Mouse (Mus musculus): ENCODE measurements around the gene Cdcp1. TPM values are rescaled to one million over a fixed set of nuclear protein-coding genes. Genes with fewer than 3 reads are reported as not detected.
A peak's percentile ranks its signal among the peaks of the same experiment; 100 is the strongest.

Cdcp1 gene
- polyA plus RNA-seq, 1 experiment from 2014 or later, result 0.59 TPM

- no peak overlapping the region for H3K4me3 ChIP-seq (ENCODE audit: low read depth, low read length)
- no peak overlapping the region for H3K9ac ChIP-seq (ENCODE audit: low read depth, low read length)
- H3K27ac ChIP-seq (ENCODE audit: low read depth, low read length), result no peak overlapping the region
- H3K4me2 ChIP-seq, result no peak overlapping the region
- H3K36me3 ChIP-seq (ENCODE audit: control insufficient read depth, insufficient read depth, low read length), result no peaks in the 10 kb centered on the region
- no peaks in the 10 kb centered on the region for H3K9me3 ChIP-seq (ENCODE audit: control insufficient read depth, low read length)
- H3K4me1 ChIP-seq (replicated peaks; ENCODE audit: control insufficient read depth, insufficient read depth, low read length), result peaks cover 22% of the 10 kb centered on the region
- no peaks in the 10 kb centered on the region for H3K27me3 ChIP-seq (replicated peaks; ENCODE audit: control insufficient read depth, insufficient read depth, low read length)
- ATAC-seq (replicated peaks; ENCODE audit: low FRiP score) (no peak), DNase-seq (ENCODE audit: low spot score) (no peak)
Observed at GRCm38 (mm10) chr9:123228671-123229070, 12.8 kb upstream of the Cdcp1 start.

GRCm38 (mm10) chr9:123227106-123227750 is 11.4 kb upstream of the Cdcp1 start:
- Histone ChIP-seq H3K4me3 (ENCODE audit: low read depth, low read length) (no peak overlapping the region), H3K9me3 (ENCODE audit: control insufficient read depth, low read length) (no peaks in the 10 kb centered on the region), H3K9ac (ENCODE audit: low read depth, low read length) (0 out of 2 replicates have a peak overlapping the region, but pooled peaks have one; percentile 21), H3K27me3 (replicated peaks; ENCODE audit: control insufficient read depth, insufficient read depth, low read length) (no peaks in the 10 kb centered on the region), H3K4me1 (replicated peaks; ENCODE audit: control insufficient read depth, insufficient read depth, low read length) (peaks cover 22% of the 10 kb centered on the region), H3K4me2 (peak overlapping the region; percentile 34; the same call in 1 of the 2 replicates), H3K36me3 (ENCODE audit: control insufficient read depth, insufficient read depth, low read length) (no peaks in the 10 kb centered on the region), H3K27ac (ENCODE audit: low read depth, low read length) (peak overlapping the region; percentile 71)
- WGBS, result 31% methylated on average over 3 of the region's 3 CpGs
- ATAC-seq (replicated peaks; ENCODE audit: low FRiP score), result peak; percentile 95
- DNase-seq (ENCODE audit: low spot score), result no peak

GRCm38 (mm10) chr9:123224863-123225431 is 9.1 kb upstream of the Cdcp1 start:
- no peak overlapping the region for H3K4me2 ChIP-seq
- no peak for DNase-seq (ENCODE audit: low spot score)
- no peak overlapping the region for H3K27ac ChIP-seq (ENCODE audit: low read depth, low read length)
- H3K4me3 ChIP-seq (ENCODE audit: low read depth, low read length), result no peak overlapping the region
- peak; percentile 24 for ATAC-seq (replicated peaks; ENCODE audit: low FRiP score)
- H3K27me3 ChIP-seq (replicated peaks; ENCODE audit: control insufficient read depth, insufficient read depth, low read length), result no peaks in the 10 kb centered on the region
- no peaks in the 10 kb centered on the region for H3K9me3 ChIP-seq (ENCODE audit: control insufficient read depth, low read length)
- WGBS, result 16% methylated on average over 2 of the region's 2 CpGs
- H3K9ac ChIP-seq (ENCODE audit: low read depth, low read length), result no peak overlapping the region
- peaks cover 22% of the 10 kb centered on the region for H3K4me1 ChIP-seq (replicated peaks; ENCODE audit: control insufficient read depth, insufficient read depth, low read length)
- no peaks in the 10 kb centered on the region for H3K36me3 ChIP-seq (ENCODE audit: control insufficient read depth, insufficient read depth, low read length)

- Histone ChIP-seq H3K4me1 (replicated peaks; ENCODE audit: control insufficient read depth, insufficient read depth, low read length) (peaks cover 16% of the 10 kb centered on the region), H3K9ac (ENCODE audit: low read depth, low read length) (no peak overlapping the region), H3K36me3 (ENCODE audit: control insufficient read depth, insufficient read depth, low read length) (no peaks in the 10 kb centered on the region), H3K27ac (ENCODE audit: low read depth, low read length) (no peak overlapping the region), H3K4me2 (no peak overlapping the region), H3K27me3 (replicated peaks; ENCODE audit: control insufficient read depth, insufficient read depth, low read length) (peaks cover 14% of the 10 kb centered on the region), H3K9me3 (ENCODE audit: control insufficient read depth, low read length) (no peaks in the 10 kb centered on the region), H3K4me3 (ENCODE audit: low read depth, low read length) (no peak overlapping the region)
- DNase-seq (ENCODE audit: low spot score) (no peak), ATAC-seq (replicated peaks; ENCODE audit: low FRiP score) (no peak)
- 38% methylated on average over 5 of the region's 5 CpGs for WGBS
Observed at GRCm38 (mm10) chr9:123219826-123220225, 4.0 kb upstream of the Cdcp1 start.

- Histone ChIP-seq H3K36me3 (ENCODE audit: control insufficient read depth, insufficient read depth, low read length) (no peaks in the 10 kb centered on the region), H3K27me3 (replicated peaks; ENCODE audit: control insufficient read depth, insufficient read depth, low read length) (peaks cover 18% of the 10 kb centered on the region), H3K9ac (ENCODE audit: low read depth, low read length) (no peak overlapping the region), H3K4me3 (ENCODE audit: low read depth, low read length) (no peak overlapping the region), H3K4me2 (no peak overlapping the region), H3K27ac (ENCODE audit: low read depth, low read length) (no peak overlapping the region), H3K9me3 (ENCODE audit: control insufficient read depth, low read length) (no peaks in the 10 kb centered on the region), H3K4me1 (replicated peaks; ENCODE audit: control insufficient read depth, insufficient read depth, low read length) (peaks cover 7% of the 10 kb centered on the region)
- DNase-seq (ENCODE audit: low spot score) (no peak), ATAC-seq (replicated peaks; ENCODE audit: low FRiP score) (no peak)
- WGBS, result 62% methylated on average over 9 of the region's 9 CpGs
Observed at GRCm38 (mm10) chr9:123213371-123213770, 2.5 kb downstream of the Cdcp1 start.

GRCm38 (mm10) chr9:123207895-123208294 is 7.9 kb downstream of the Cdcp1 start:
- DNase-seq (ENCODE audit: low spot score) (no peak), ATAC-seq (replicated peaks; ENCODE audit: low FRiP score) (no peak)
- H3K4me2 ChIP-seq, result no peak overlapping the region
- no peaks in the 10 kb centered on the region for H3K36me3 ChIP-seq (ENCODE audit: control insufficient read depth, insufficient read depth, low read length)
- H3K27ac ChIP-seq (ENCODE audit: low read depth, low read length), result no peak overlapping the region
- no peaks in the 10 kb centered on the region for H3K27me3 ChIP-seq (replicated peaks; ENCODE audit: control insufficient read depth, insufficient read depth, low read length)
- no peaks in the 10 kb centered on the region for H3K4me1 ChIP-seq (replicated peaks; ENCODE audit: control insufficient read depth, insufficient read depth, low read length)
- no peaks in the 10 kb centered on the region for H3K9me3 ChIP-seq (ENCODE audit: control insufficient read depth, low read length)
- 77% methylated on average over 1 of the region's 1 CpGs for WGBS
- H3K4me3 ChIP-seq (ENCODE audit: low read depth, low read length), result no peak overlapping the region
- H3K9ac ChIP-seq (ENCODE audit: low read depth, low read length), result no peak overlapping the region

GRCm38 (mm10) chr9:123206948-123207347 is 8.9 kb downstream of the Cdcp1 start:
- H3K36me3 ChIP-seq (ENCODE audit: control insufficient read depth, insufficient read depth, low read length), result no peaks in the 10 kb centered on the region
- no peak for ATAC-seq (replicated peaks; ENCODE audit: low FRiP score)
- H3K9ac ChIP-seq (ENCODE audit: low read depth, low read length), result no peak overlapping the region
- H3K27me3 ChIP-seq (replicated peaks; ENCODE audit: control insufficient read depth, insufficient read depth, low read length), result no peaks in the 10 kb centered on the region
- H3K9me3 ChIP-seq (ENCODE audit: control insufficient read depth, low read length), result no peaks in the 10 kb centered on the region
- H3K4me3 ChIP-seq (ENCODE audit: low read depth, low read length), result no peak overlapping the region
- no peak overlapping the region for H3K27ac ChIP-seq (ENCODE audit: low read depth, low read length)
- no peak overlapping the region for H3K4me2 ChIP-seq
- DNase-seq (ENCODE audit: low spot score), result no peak
- no peaks in the 10 kb centered on the region for H3K4me1 ChIP-seq (replicated peaks; ENCODE audit: control insufficient read depth, insufficient read depth, low read length)
- 79% methylated on average over 2 of the region's 2 CpGs for WGBS

- Histone ChIP-seq H3K9me3 (ENCODE audit: control insufficient read depth, low read length) (no peaks in the 10 kb centered on the region), H3K9ac (ENCODE audit: low read depth, low read length) (no peak overlapping the region), H3K36me3 (ENCODE audit: control insufficient read depth, insufficient read depth, low read length) (no peaks in the 10 kb centered on the region), H3K4me2 (no peak overlapping the region), H3K4me1 (replicated peaks; ENCODE audit: control insufficient read depth, insufficient read depth, low read length) (no peaks in the 10 kb centered on the region), H3K27ac (ENCODE audit: low read depth, low read length) (no peak overlapping the region), H3K27me3 (replicated peaks; ENCODE audit: control insufficient read depth, insufficient read depth, low read length) (no peaks in the 10 kb centered on the region), H3K4me3 (ENCODE audit: low read depth, low read length) (no peak overlapping the region)
- WGBS, result 47% methylated on average over 2 of the region's 2 CpGs
- ATAC-seq (replicated peaks; ENCODE audit: low FRiP score) (no peak), DNase-seq (ENCODE audit: low spot score) (no peak)
Observed at GRCm38 (mm10) chr9:123206526-123206925, 9.3 kb downstream of the Cdcp1 start.

GRCm38 (mm10) chr9:123200116-123200515 is 15.7 kb downstream of the Cdcp1 start:
- no peak for DNase-seq (ENCODE audit: low spot score)
- ATAC-seq (replicated peaks; ENCODE audit: low FRiP score), result no peak
- no peaks in the 10 kb centered on the region for H3K36me3 ChIP-seq (ENCODE audit: control insufficient read depth, insufficient read depth, low read length)
- H3K4me2 ChIP-seq, result no peak overlapping the region
- no peak overlapping the region for H3K27ac ChIP-seq (ENCODE audit: low read depth, low read length)
- H3K4me1 ChIP-seq (replicated peaks; ENCODE audit: control insufficient read depth, insufficient read depth, low read length), result no peaks in the 10 kb centered on the region
- no peak overlapping the region for H3K4me3 ChIP-seq (ENCODE audit: low read depth, low read length)
- WGBS, result 71% methylated on average over 3 of the region's 3 CpGs
- H3K9ac ChIP-seq (ENCODE audit: low read depth, low read length), result no peak overlapping the region
- H3K27me3 ChIP-seq (replicated peaks; ENCODE audit: control insufficient read depth, insufficient read depth, low read length), result no peaks in the 10 kb centered on the region
- H3K9me3 ChIP-seq (ENCODE audit: control insufficient read depth, low read length), result peaks cover 3% of the 10 kb centered on the region; the same call in 1 of the 2 replicates
